Mouse (Mus musculus): ENCODE measurements at regions not wholly inside any gene's neighbourhood (a gene's known extent, or its start where the extent isn't known, plus 50 kb on each side); places are given as distances from the start of the nearest gene placed in this dataset.

GRCm38 (mm10) chrX:47536130-47536529 lies 356.6 kb downstream of the Smarca1 start:
- no peaks in the 10 kb centered on the region for H3K36me3 ChIP-seq (replicated peaks)
- no peak for ATAC-seq (replicated peaks)
- H3K4me1 ChIP-seq: no peaks in the 10 kb centered on the region
- no peaks in the 10 kb centered on the region for H3K9me3 ChIP-seq
- no peak overlapping the region for H3K9ac ChIP-seq
- H3K4me2 ChIP-seq: no peak overlapping the region
- no peaks in the 10 kb centered on the region for H3K27me3 ChIP-seq (replicated peaks)
- H3K27ac ChIP-seq: no peak overlapping the region
- no peak overlapping the region for H3K4me3 ChIP-seq
- 87% methylated on average over 2 of the region's 2 CpGs for WGBS

GRCm38 (mm10) chrX:47495056-47495455 lies 397.7 kb downstream of the Smarca1 start:
- H3K36me3 ChIP-seq (replicated peaks): no peaks in the 10 kb centered on the region
- H3K4me3 ChIP-seq: no peak overlapping the region
- no peaks in the 10 kb centered on the region for H3K4me1 ChIP-seq
- 33% methylated on average over 2 of the region's 2 CpGs for WGBS
- no peaks in the 10 kb centered on the region for H3K27me3 ChIP-seq (replicated peaks)
- H3K9ac ChIP-seq: no peak overlapping the region
- H3K4me2 ChIP-seq: no peak overlapping the region
- no peaks in the 10 kb centered on the region for H3K9me3 ChIP-seq
- ATAC-seq (replicated peaks): no peak
- no peak overlapping the region for H3K27ac ChIP-seq

DNA sequence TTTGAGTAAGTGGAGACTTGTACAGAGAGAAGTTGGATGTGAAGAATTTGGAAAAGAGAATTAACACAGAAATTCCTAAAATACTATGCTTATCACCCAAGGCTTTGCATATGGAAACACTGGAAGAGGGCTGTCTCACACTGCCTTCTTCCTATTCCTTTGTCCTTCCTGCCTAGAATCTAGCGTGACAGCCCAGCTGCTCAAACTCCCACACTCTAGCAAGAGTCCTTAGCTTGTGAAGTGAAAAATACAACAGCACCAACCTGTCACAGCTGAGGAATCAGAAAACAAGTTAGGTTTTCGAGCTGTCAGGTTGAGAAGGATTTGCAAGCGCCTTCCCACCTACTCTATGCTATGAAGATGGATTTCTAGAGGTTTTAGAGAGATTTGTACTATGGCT lies 410.0 kb downstream of the Smarca1 start:
- Histone ChIP-seq H3K27me3 (replicated peaks) (no peaks in the 10 kb centered on the region), H3K4me1 (no peaks in the 10 kb centered on the region), H3K9ac (no peak overlapping the region), H3K27ac (no peak overlapping the region), H3K4me3 (no peak overlapping the region), H3K4me2 (no peak overlapping the region), H3K36me3 (replicated peaks) (no peaks in the 10 kb centered on the region), H3K9me3 (no peaks in the 10 kb centered on the region)
- 56% methylated on average over 3 of the region's 3 CpGs for WGBS
- no peak for ATAC-seq (replicated peaks)

DNA sequence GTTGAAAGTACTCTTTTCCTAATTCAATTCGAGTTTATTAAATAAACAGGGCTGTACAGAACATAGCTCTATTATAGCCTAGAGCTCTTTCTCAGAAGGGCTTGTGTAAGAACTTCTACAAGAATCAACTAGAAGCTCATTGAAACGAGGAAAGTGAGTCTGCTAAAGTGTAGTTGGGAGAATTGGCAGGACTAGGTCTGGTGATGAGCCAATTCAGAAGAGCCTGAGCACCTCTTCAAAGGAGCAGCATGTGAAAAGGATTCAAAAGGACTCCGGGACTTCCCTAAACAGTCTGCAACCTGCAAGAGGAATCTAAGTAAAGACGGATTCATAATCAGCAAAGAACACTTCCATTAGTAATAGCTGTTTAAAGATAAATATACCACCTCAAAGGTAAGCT lies 414.5 kb downstream of the Smarca1 start:
- Histone ChIP-seq H3K9me3 (no peaks in the 10 kb centered on the region), H3K4me1 (no peaks in the 10 kb centered on the region), H3K27me3 (replicated peaks) (no peaks in the 10 kb centered on the region), H3K9ac (no peak overlapping the region), H3K4me2 (no peak overlapping the region), H3K27ac (no peak overlapping the region), H3K36me3 (replicated peaks) (no peaks in the 10 kb centered on the region), H3K4me3 (no peak overlapping the region)
- WGBS: 54% methylated on average over 4 of the region's 4 CpGs
- no peak for ATAC-seq (replicated peaks)

DNA sequence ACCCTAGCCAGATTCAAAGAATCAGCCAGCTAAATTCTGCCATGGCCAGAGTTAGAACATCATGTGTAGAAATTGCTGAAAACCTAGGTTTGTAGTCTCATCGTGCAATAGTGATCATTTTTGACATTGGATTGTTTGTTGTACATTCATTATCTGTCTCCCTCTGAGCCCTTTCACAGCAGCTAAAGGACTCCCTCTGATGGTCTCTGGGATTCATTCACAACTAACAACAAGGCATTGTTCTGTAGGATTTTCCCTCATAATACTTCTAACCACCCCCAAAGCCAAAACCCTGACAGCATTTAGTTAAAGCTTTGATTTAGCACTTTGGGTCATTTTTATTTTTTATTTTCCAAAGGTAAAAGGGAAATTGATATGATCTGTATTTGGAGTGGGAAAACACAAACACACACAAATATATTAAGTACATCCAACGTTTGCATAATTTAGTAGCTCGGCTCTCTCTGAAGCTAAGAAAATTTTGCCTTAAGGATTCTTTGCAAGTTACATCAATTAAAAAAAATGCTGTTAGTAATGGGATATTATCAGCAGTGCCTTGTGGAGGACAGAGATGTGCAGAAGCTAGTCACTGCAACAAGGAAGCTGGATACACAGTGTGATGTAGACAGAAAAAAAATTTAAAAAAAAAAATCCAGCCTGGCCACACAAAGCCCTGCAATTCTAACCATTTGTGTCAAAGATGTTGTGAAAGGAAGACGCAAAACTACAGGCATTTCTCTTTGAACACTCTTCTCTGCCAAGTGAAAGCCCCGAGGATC lies 425.9 kb downstream of the Smarca1 start:
- no peak overlapping the region for H3K4me2 ChIP-seq
- ATAC-seq (replicated peaks): peak; percentile 76
- H3K27ac ChIP-seq: peak overlapping the region; percentile 54
- no peaks in the 10 kb centered on the region for H3K9me3 ChIP-seq
- no peaks in the 10 kb centered on the region for H3K36me3 ChIP-seq (replicated peaks)
- 38% methylated on average over 5 of the region's 5 CpGs for WGBS
- H3K9ac ChIP-seq: no peak overlapping the region
- H3K4me3 ChIP-seq: no peak overlapping the region
- H3K4me1 ChIP-seq: no peaks in the 10 kb centered on the region
- no peaks in the 10 kb centered on the region for H3K27me3 ChIP-seq (replicated peaks)

GRCm38 (mm10) chrX:47461660-47462490 lies 430.9 kb downstream of the Smarca1 start:
- Histone ChIP-seq H3K9me3 (no peaks in the 10 kb centered on the region), H3K4me1 (no peaks in the 10 kb centered on the region), H3K9ac (no peak overlapping the region), H3K4me3 (no peak overlapping the region), H3K27me3 (replicated peaks) (no peaks in the 10 kb centered on the region), H3K4me2 (no peak overlapping the region), H3K27ac (peak overlapping the region; percentile 65), H3K36me3 (replicated peaks) (no peaks in the 10 kb centered on the region)
- peak; percentile 58; the same call in 1 of the 2 replicates for ATAC-seq (replicated peaks)
- WGBS: 33% methylated on average over 9 of the region's 9 CpGs
